Mouse (Mus musculus): Measurements from ENCODE around the gene Fam181a.

GRCm38 (mm10) chr12:103313274-103313673, 2.5 kb downstream of the Fam181a start:
- no peak for TF ChIP-seq CTCF (IDR thresholded peaks at IDR 0.05; ENCODE audit: borderline replicate concordance, insufficient read depth, low read depth, low read length)
- no peak for TF ChIP-seq POLR2A (IDR thresholded peaks at IDR 0.05; ENCODE audit: borderline replicate concordance, insufficient read depth, low read length)

All from cerebellum, adult 2 months (tissue).